Mouse (Mus musculus): ENCODE data around the gene Olfr1383.
"Not testable (repeated sequence)": the region's sequence is repeated elsewhere in the genome, so short reads cannot be mapped to it uniquely, and the experiment has no call there.

DNA sequence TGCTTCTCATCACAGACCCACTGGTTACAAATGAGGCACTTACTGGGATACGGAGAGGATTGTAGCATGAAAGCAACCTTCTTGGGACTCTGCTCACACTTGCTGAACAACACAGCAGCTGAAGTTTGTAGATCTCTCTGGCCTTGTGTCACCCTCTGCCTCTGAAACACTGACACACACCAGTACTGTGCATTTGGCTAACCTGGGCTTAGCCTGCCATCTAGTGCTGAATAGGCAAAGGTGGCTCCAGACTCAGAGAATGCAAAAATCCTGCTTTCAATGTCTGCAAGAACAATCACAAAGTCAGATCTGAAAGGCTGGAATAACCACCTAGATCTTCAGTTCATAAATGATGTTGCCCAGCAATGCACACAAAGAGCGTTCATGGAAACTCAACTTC, 17.2 kb downstream of the Olfr1383 start:
- not testable (repeated sequence) for TF ChIP-seq EP300, CTCF (IDR thresholded peaks at IDR 0.05)
